Mouse (Mus musculus) activated CD4-positive, CD25-positive, alpha-beta regulatory T cell, adult 4 months (primary cell): ENCODE results near the gene Colgalt1. TPM values are rescaled to one million over a fixed set of nuclear protein-coding genes. Genes with fewer than 3 reads are reported as not detected.

Experiments
- ATAC-seq: one replicate; pipeline ENCODE4 v1.8.0; 2017
- polyA plus RNA-seq, 2 experiments: library from polyadenylated mRNA; unstranded; fragments of 100-300 nt; shearing (Covaris generic); gene quantifications; one replicate each; pipeline ENCODE4 v1.2.1; 2017

Colgalt1 gene
- 10 to 100 TPM; 10.5 to 11.4 TPM for polyA plus RNA-seq

GRCm38 (mm10) chr8:71610822-71611651 lies at the start of gene Colgalt1:
TSS of gene Colgalt1 (plus strand) at chr8:71610998.
- ATAC-seq: peak; percentile 100

GRCm38 (mm10) chr8:71561401-71561800 lies 49.4 kb upstream of the Colgalt1 start:
- ATAC-seq: peak; percentile 51

GRCm38 (mm10) chr8:71562751-71563150 lies 48.0 kb upstream of the Colgalt1 start:
- ATAC-seq: peak; percentile 33

GRCm38 (mm10) chr8:71563992-71564391 lies 46.8 kb upstream of the Colgalt1 start:
- ATAC-seq: no peak

- no peak for ATAC-seq
These were observed 44.3 kb upstream of the Colgalt1 start, which contains the start of gene Nxnl1 for GRCm38 (mm10) chr8:71566501-71566900. TSS of gene Nxnl1 (minus strand) at chr8:71566601.

GRCm38 (mm10) chr8:71567587-71567986 lies 43.2 kb upstream of the Colgalt1 start:
- no peak for ATAC-seq

GRCm38 (mm10) chr8:71568387-71568937 lies 42.3 kb upstream of the Colgalt1 start, which contains the start of gene Slc27a1:
TSS of gene Slc27a1 (plus strand) at chr8:71568882.
- no peak for ATAC-seq

GRCm38 (mm10) chr8:71568941-71569340 lies 41.9 kb upstream of the Colgalt1 start:
- no peak for ATAC-seq

GRCm38 (mm10) chr8:71569366-71570290 lies 41.2 kb upstream of the Colgalt1 start:
- peak; percentile 34 for ATAC-seq

GRCm38 (mm10) chr8:71570291-71570954 lies 40.4 kb upstream of the Colgalt1 start:
- peak; percentile 90 for ATAC-seq

- ATAC-seq: no peak
These were observed 38.7 kb upstream of the Colgalt1 start for GRCm38 (mm10) chr8:71572077-71572476.

GRCm38 (mm10) chr8:71572847-71573633 lies 37.8 kb upstream of the Colgalt1 start:
- no peak for ATAC-seq

GRCm38 (mm10) chr8:71574426-71574825 lies 36.4 kb upstream of the Colgalt1 start:
- ATAC-seq: no peak

- ATAC-seq: no peak
These were observed 35.8 kb upstream of the Colgalt1 start for GRCm38 (mm10) chr8:71575020-71575419.

- no peak for ATAC-seq
These were observed 32.9 kb upstream of the Colgalt1 start for GRCm38 (mm10) chr8:71577856-71578387.

- ATAC-seq: no peak
These were observed 31.8 kb upstream of the Colgalt1 start for GRCm38 (mm10) chr8:71579009-71579408.

GRCm38 (mm10) chr8:71579476-71579875 lies 31.3 kb upstream of the Colgalt1 start:
- no peak for ATAC-seq

GRCm38 (mm10) chr8:71580201-71580600 lies 30.6 kb upstream of the Colgalt1 start:
- no peak for ATAC-seq

- ATAC-seq: no peak
These were observed 23.9 kb upstream of the Colgalt1 start for GRCm38 (mm10) chr8:71586891-71587290.

GRCm38 (mm10) chr8:71588762-71589161 lies 22.0 kb upstream of the Colgalt1 start:
- no peak for ATAC-seq

GRCm38 (mm10) chr8:71591017-71591416 lies 19.8 kb upstream of the Colgalt1 start:
- no peak for ATAC-seq
